Mouse (Mus musculus) testis, adult 2 months (tissue): ENCODE results near the gene Gsdma.

Experiments used
- CTCF ChIP-seq: fragments of 200-500 bp; IDR thresholded peaks from 2 replicates; pipeline ENCODE4 v1.5.1; 2012; ENCODE audit warnings: low read depth, mild to moderate bottlenecking, inconsistent platforms, low read length, moderate library complexity; ENCODE audit not compliant: control insufficient read depth, insufficient read depth, insufficient replicate concordance
- POLR2A ChIP-seq: fragments of 200-500 bp; IDR thresholded peaks from 2 replicates; pipeline ENCODE4 v1.6.1; 2012; ENCODE audit warnings: low read depth, mild to moderate bottlenecking, inconsistent platforms, low read length, moderate library complexity; ENCODE audit not compliant: control insufficient read depth

GRCm38 (mm10) chr11:98693746-98694145, 29.6 kb downstream of the Gsdma start:
- TF ChIP-seq POLR2A = no peak
- no peak for TF ChIP-seq CTCF
